Mouse (Mus musculus) right cerebral cortex, postnatal 36 days (tissue): Measurements from ENCODE around the gene Hipk3.

Experiments
- DNase-seq, 2 experiments: peaks; one replicate each; pipeline ENCODE4 v3.0.0; 2022; ENCODE audit warnings: low spot score in 2 of 2, mixed read lengths in 1 of 2

Hipk3 gene

GRCm38 (mm10) chr2:104493951-104494800 lies at the start of gene Hipk3:
Gene Hipk3, minus strand, starts transcription at chr2:104494446.
- peak; percentile 67 to 72 for DNase-seq

- DNase-seq = no peak
Observed at GRCm38 (mm10) chr2:104540286-104540685, 46.0 kb upstream of the Hipk3 start.

- DNase-seq = no peak
Observed at GRCm38 (mm10) chr2:104534751-104535150, 40.5 kb upstream of the Hipk3 start.

- no peak for DNase-seq
Observed at GRCm38 (mm10) chr2:104532548-104532947, 38.3 kb upstream of the Hipk3 start.

- no peak for DNase-seq
Observed at GRCm38 (mm10) chr2:104526559-104526958, 32.3 kb upstream of the Hipk3 start.

- DNase-seq = no peak
Observed at GRCm38 (mm10) chr2:104525506-104525905, 31.3 kb upstream of the Hipk3 start.

- no peak for DNase-seq
Observed at GRCm38 (mm10) chr2:104511622-104512021, 17.4 kb upstream of the Hipk3 start.

- no peak for DNase-seq
Observed at GRCm38 (mm10) chr2:104502388-104502787, 8.1 kb upstream of the Hipk3 start.

- DNase-seq = no peak
Observed at GRCm38 (mm10) chr2:104501091-104501490, 6.8 kb upstream of the Hipk3 start.

GRCm38 (mm10) chr2:104497771-104498170 lies 3.5 kb upstream of the Hipk3 start:
- DNase-seq = peak; percentile 41 to 69

GRCm38 (mm10) chr2:104497231-104497630 lies 3.0 kb upstream of the Hipk3 start:
- no peak for DNase-seq

- DNase-seq = no peak
Observed at GRCm38 (mm10) chr2:104496206-104496605, 2.0 kb upstream of the Hipk3 start.

- DNase-seq = peak in 1 of 2 experiments; percentile 22
Observed at GRCm38 (mm10) chr2:104494801-104495185, 547 bp upstream of the Hipk3 start.

- peak; percentile 73 to 74 for DNase-seq
Observed at GRCm38 (mm10) chr2:104493021-104493950, 960 bp downstream of the Hipk3 start.

GRCm38 (mm10) chr2:104491221-104491795 lies 2.9 kb downstream of the Hipk3 start:
- DNase-seq = no peak

- DNase-seq = no peak
Observed at GRCm38 (mm10) chr2:104490761-104491160, 3.5 kb downstream of the Hipk3 start.

GRCm38 (mm10) chr2:104489851-104490250 lies 4.4 kb downstream of the Hipk3 start:
- DNase-seq = no peak

GRCm38 (mm10) chr2:104484438-104484837 lies 9.8 kb downstream of the Hipk3 start:
- no peak for DNase-seq

- no peak for DNase-seq
Observed at GRCm38 (mm10) chr2:104482156-104482555, 12.1 kb downstream of the Hipk3 start.

- DNase-seq = no peak
Observed at GRCm38 (mm10) chr2:104479054-104479453, 15.2 kb downstream of the Hipk3 start.

- no peak for DNase-seq
Observed at GRCm38 (mm10) chr2:104477398-104478015, 16.7 kb downstream of the Hipk3 start.

GRCm38 (mm10) chr2:104472056-104472455 lies 22.2 kb downstream of the Hipk3 start:
- no peak for DNase-seq
